Mouse (Mus musculus) left cerebral cortex, postnatal 25 days (tissue): ENCODE measurements around the gene Gna11. TPM values are rescaled to one million over a fixed set of nuclear protein-coding genes. Genes with fewer than 3 reads are reported as not detected.

Experiments used
- DNase-seq, 2 experiments: peaks; one replicate each; pipeline ENCODE4 v3.0.0; 2022; ENCODE audit warnings: low spot score in 2 of 2, mixed read lengths in 1 of 2
- intact Hi-C: fragments of 180-260 bp; cut with DNase I; formaldehyde crosslinking; loops from one replicate; pipeline ENCODE4 v1.15.1; 2025
- total RNA-seq, 2 experiments: library from RNA; stranded (reverse); gene quantifications; 2 replicates each; pipeline ENCODE4 v1.2.3; 2021

Gene Gna11
- total RNA-seq, 2 experiments from 2014 or later, result 101 to 107 TPM

DNA sequence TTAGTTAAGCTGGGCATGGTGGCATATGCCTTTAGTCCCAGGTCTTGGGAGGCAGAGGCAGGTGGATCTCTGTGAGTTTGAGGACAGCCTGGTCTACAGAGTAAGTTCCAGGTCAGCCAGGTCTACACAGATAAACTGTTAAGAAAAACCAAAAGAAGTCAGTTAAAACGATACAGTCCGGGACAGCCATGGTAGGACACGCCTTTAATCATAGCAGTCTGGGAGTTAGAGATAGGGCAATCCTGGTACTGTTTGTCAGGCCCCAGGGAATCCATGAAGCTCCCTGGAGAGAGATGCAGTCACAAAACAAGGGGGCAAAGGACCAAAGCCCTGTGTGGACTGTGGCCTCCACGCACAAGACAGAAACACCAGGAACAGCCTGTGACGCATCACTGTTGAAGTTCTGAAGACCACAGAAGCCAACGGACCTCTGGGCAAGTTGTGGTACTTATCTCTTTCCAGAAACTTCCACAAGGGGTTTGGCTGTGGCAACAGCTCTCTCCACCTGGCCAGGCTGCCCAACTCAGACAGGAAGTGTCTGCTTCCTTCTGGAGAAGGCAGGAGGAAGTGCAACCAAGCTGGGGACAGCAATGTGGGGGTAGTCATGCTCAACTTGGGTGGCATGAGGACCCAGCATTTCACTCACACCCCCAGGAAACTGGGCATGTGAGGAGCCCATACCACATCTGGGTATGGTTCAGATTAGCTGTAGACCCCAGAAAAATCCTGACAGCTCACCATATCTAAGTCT is 25.6 kb downstream of the Gna11 start:
- peak in 1 of 2 experiments; percentile 37 for DNase-seq

DNA sequence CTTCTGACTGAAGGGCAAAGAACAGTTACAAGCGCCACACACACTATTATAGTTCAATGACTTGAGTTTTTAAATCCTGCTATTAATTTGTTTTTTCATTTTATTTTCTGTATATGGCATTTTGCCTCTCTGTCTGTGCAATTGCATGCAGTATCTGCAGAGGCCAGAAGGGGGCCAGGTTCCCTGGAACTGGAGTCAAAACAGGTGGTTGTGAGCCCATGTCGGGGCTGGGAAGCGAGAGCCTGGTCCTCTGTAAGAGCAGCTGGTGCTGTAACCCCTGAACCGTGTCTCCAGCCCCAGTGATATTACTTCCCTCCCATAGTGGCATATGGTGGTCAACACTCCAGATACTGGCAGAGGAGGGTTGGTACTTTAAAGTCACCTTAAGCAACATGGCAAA is 26.4 kb downstream of the Gna11 start:
- DNase-seq, result peak in 1 of 2 experiments; percentile 38
- intact Hi-C loops, result no loop called here

More for the DNA sequence above, 25.6 kb downstream of the Gna11 start:
- intact Hi-C loops, result no loop called here

DNA sequence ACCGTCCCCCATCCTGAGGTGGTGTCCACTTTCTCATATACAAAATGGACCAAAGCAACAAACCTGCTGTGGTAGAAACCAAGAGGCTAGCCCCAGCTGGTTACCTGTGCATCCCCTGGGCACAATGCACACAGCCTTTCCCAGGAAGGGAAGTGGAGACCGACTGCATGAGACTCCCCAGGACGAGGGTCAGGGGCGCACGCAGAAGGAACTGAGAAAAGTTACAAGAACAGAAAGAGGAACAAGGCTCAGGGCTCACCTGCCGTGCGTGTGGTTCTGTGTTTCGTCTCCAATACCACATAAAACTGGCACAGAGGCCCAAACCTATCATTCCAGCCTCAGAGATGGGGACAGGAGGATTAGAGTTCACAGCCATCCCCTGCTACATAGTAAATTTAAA is 27.8 kb downstream of the Gna11 start:
- DNase-seq, result no peak
- intact Hi-C loops, result no loop called here

DNA sequence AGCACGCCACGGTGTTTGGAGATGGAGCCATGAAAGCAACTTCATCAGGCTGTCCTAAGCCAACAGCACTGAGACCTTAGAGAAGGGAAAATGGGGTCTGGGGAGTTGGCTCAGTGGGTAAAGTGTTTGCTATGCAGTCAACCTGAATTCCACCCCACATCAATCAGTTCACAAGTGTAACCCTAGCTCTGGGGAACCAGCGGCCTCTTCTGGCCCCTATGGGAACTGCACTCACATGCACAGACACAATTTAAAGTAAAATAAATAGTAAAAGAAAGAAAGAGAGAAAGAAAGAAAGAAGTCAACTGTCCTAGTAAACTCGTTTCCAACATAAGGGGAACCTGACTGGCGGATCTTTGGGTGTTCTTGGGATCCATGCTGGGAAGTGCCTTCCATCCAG is 31.2 kb downstream of the Gna11 start:
- no peak for DNase-seq
- intact Hi-C loops, result no loop called here

DNA sequence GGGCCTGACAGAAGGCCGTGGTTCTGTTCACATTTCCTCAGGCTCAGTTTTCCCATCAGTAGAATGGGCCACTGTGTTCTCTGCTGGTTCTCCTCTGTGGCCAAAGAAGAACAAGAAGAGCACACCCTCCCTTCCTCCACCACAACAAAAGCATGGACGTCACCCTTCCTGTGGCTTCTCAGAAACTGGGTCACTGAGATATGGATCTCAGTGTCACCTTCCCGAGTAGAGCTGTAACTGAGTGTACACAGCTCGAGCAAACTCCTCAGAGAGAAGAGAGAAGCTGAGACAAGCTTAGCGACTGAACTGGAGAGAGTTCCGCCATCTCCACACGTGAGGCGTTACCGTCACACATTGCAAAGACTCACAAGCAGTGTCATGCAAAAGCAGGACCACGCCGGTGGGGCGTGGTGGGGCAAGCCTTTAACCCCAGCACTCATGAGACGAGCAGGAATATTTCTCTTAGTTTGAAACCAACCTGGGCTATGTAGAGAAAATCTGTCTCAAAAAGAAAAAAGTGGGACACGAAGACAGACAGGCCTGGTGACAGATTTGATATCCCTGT is 34.7 kb downstream of the Gna11 start:
- intact Hi-C loops, result no loop called here
- DNase-seq, result no peak

DNA sequence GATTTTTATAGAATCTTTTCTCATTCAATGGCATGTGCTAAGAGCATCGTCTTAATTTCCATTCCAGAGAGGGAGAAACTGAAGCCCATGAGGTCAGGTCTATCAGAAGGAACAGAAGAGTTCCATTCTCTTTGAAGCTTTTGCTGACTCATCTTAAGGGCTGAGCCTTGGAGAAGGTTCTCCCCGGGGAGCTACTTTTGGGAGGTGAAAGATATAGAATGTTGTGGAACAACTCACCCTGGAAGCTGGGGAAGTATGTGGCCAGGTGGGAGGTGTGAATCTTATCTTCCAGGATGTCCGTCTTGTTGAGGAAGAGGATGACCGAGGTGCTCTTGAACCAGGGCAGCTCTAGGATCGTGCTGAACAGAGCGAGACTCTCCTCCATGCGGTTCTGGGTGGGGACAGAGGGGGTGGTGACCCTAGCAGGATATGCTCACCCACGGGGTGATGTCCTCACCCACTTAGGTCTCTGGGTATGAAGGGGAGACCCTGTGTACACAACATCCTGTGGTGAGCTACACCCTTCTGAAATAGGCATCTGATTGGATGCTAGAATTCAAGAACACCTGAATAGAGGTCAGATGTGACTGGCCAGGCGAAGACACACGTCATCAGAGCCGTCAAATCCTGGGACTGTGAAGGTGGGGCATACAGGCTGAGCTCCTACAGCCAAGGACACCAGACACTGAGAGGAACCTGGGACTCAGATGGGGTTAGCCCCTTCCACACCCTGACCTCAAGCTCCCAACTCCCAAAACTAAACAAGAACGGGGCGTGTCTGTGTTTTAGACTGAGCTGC is 37.1 kb downstream of the Gna11 start:
- DNase-seq, result no peak
- intact Hi-C loops, result loop anchor here (10.0 kb wide), 1 partner anchor 667 kb away; no protein-coding TSS in a partner anchor

DNA sequence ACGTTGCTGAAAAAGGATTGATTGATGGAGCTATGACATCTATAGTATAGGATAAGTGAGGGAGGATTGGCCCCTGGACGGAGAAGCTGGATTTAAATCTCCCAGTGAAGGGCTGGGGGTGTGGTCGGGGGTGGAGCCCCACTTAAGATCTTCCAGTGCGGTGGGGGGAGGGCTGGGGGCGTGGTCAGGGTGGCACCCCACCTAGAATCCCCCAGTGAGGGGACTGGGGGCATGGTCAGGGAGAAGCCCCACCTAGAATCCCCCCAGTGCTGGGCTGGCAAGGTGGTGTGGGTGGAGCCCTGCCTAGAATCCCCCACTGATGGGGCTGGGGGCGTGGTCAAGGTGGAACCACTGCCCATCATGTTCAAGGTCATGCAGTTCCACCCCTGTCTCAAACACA is 37.9 kb downstream of the Gna11 start:
- DNase-seq, result no peak
- intact Hi-C loops, result loop anchor here (10.0 kb wide), 1 partner anchor 668 kb away; no protein-coding TSS in a partner anchor

DNA sequence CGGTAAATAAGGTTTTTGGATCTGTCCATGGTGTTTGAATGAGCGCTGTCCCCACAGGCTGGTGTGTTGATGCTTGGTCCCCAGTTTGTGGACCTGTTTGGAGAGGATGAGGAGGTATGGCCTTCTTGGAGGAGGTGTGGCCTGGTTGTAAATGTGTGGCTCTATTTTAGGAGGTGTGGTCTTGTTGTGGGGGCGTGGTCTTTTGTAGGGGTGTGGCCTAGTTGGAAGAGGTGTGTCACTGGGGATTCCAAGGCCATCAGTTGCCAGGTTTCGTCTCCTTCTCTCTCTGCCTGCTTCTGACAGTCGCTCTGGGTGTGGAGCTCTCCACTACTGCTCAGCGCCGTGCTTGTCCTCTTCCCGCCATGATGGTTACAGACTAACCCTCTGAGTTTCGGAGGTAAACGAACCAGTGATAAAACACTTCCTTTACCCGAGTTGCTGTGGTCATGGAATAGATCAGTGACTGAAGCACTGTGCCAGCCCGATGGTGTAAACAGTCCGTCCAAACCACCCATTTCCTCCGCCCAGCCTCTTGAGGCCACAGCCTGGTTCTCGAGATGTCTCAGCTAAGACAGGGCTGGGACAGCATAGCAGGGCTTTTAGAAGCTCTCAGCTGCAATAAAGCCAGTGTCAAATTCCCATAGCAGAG is 39.9 kb downstream of the Gna11 start:
- intact Hi-C loops, result loop anchor here (10.0 kb wide), 1 partner anchor 670 kb away; no protein-coding TSS in a partner anchor
- no peak for DNase-seq

DNA sequence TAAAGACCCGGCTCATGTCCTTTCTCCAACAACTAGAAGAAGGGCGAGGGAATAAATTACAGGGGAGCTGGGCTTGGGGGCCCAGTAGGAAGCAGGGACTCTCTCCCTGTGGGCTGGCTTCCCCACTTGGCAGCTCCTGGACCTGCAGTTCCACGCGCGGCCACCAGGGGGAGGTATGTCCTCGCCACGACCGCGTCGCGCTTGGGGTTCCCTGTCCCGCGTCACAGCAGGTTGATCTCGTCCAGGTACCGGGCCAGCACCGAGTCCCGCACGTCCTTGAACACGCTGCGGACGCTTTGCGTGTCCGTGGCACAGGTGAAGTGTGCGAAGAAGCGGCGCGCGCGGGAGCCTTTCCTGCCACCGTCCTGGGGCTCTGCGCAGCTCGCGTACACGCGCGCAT is 42.3 kb downstream of the Gna11 start:
- intact Hi-C loops, result loop anchor here (1.0 to 10.0 kb wide), 4 partner anchors 24 to 672 kb away; no protein-coding TSS in a partner anchor
- peak; percentile 85 to 90 for DNase-seq

DNA sequence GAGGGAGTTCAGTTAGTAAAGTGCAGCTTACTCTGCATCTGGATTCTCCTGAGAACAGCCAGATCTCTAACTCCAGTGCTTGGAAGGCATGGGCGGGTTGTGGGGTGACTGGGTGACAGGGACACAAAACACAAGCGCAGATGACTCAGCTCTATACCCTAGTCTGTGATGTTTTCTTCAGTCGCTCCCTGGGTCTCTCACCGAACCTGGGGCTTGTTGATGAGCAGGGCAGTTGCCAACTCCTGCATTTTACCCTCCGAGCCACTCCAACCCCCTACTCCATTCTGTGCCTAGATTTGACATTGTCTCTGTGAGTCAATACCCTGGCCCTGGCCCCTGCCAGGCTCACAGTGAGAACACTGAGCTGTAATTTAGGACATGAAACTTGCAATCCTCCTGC is 43.1 kb downstream of the Gna11 start:
- intact Hi-C loops, result loop anchor here (1.0 to 10.0 kb wide), 4 partner anchors 24 to 673 kb away; no protein-coding TSS in a partner anchor
- no peak for DNase-seq

DNA sequence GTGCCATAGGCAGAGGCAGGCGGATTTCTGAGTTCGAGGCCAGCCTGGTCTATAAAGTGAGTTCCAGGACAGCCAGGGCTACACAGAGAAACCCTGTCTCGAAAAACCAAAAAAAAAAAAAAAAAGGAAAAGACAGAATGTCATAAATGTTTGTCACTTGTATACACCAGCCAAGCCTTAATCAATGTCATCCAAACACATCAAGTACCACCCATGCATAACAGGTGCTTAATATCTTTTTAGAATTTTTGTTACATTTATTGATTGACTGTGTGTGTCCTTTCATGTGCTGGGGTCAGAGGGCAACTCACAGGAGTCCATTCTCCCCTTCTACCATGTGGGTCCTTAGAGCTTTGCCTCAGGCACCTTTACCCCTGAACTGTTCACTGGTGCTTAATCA is 45.0 kb downstream of the Gna11 start, which contains the start of gene S1pr4:
S1pr4 (minus strand) TSS at position 101 of the 400 bp plus-strand sequence.
- intact Hi-C loops, result loop anchor here (10.0 kb wide), 1 partner anchor 675 kb away; no protein-coding TSS in a partner anchor
- no peak for DNase-seq

DNA sequence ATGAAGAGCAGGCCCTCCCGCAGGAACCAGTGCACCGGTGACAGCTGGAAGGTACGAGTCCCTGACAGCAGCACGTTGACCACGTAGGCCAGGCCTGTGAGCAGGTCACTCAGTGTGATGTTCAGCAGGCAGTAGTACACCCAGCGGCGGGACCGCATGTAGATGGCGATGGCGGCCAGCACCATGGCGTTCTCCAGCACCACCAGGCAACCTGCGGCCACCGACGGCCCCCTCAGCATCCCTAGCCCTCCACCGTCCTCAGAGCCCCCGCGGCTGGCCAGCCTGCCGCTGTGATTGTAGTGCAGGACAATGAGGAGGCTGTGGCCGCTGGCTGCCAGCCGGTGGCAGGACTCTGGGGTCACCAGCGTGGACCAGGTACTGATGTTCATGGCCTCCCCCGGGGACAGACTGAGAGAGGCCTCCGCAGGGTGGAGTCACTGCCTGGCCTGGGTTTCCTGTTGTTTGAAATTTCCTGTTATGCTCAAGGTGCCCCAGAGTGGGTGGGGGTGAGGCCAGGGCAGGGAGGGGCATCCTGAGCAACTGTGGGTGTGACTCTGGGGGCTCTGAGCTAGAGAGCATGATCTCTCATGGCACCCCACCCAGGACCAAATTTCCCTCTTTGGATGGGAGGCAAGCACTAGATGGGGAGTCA is 45.6 kb downstream of the Gna11 start:
- no peak for DNase-seq
- intact Hi-C loops, result no loop called here

DNA sequence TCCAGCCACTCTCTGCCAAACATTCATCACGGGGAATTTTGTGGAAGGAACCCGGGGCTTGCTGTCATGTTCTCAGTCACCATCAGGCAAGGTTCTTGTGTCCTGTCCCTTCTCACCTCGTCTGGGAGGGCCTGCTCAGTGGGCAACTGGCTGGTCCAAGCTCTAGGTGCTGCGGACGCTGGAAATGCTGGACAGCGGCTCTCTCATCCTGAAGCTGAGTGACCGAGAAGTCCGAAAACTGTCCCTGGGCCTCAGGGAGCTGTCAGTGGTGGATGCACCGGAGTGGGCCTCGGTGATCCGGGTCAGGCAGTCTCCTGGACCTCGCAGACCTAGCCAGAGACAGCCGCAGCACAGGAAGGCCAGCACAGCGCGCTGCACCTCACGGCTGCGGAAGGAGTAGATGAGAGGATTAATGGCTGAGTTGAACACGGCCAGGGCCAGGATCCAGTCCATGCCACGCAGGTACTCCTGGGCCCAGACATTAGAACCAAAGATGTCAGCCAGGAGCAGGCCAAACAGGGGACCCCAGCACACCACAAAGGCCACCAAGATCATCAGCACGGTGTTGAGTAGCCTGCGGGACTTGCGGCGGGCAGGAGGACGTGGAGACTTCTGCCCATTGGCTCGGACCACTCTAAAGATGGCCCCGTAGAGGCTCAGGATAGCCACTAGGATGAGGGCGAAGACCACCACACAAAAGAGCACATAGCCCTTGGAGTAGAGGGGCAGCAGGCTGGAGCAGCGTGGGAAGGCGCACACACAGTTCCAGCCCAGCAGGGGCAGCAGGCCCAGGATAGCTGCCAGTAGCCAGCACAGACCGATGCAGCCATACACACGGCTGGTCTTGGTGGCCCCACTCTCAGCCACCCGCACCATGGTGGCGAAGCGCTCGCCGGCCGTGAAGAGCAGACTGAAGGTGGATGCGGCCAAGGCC is 46.4 kb downstream of the Gna11 start:
- no peak for DNase-seq
- intact Hi-C loops, result no loop called here

DNA sequence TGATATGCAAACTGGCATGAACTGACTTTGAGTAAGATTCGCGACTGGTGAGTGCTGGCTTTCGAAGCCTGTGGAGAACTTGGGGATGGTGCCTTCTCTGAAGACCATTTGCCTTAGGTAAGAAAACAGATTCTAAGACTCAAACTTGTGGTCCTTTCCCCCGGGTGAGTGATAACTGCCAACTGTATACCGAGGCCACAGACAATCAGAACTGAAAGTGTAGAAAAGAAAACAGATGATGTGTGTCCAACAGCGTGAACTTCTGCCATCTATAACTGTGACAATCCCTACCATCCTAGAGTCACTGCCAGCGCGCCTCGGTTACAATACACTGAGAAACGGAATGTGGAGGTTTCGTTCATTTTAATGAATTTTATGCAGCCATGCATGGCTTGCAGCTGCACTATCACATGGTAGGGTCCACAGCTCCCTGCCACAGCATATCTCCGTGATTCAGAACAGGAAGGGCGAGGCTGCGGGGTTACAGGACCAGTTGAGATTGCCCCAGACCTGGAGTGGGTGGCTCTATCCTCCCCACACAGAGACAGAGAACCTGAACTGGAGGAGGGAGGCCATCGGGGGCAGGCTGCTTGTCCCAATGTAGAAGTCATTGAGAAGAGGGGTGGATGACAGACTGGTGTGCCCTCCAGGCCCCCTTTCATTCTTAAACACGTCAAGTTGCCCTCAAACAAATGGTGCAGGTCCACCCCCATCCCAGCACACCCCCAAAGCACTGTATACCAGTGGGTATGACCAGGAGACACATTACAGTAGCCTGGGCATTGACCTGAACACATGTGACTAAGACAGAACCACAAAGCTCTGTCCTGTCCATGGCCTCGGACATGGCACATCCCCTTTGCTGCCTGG is 47.4 kb downstream of the Gna11 start:
- DNase-seq, result no peak
- intact Hi-C loops, result no loop called here

DNA sequence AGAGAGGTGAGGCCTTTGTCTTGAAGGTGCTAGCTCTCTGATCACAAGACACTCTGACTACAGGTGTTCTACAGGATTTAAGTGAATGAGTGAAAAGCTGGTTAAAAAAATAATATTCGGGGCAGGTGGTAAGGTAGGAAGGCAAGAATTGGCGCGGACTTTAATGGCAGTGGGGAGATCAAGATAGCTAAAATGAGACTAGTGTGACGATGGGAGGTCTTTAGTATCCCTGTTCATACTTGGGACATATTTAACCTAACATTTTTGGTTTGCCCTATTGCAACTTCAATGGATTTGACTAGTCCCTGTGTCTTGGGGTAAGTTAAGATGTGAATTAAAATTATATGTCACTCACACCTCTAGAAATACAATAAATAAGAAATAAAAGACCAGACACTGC is 48.0 kb downstream of the Gna11 start:
- intact Hi-C loops, result no loop called here
- no peak for DNase-seq

DNA sequence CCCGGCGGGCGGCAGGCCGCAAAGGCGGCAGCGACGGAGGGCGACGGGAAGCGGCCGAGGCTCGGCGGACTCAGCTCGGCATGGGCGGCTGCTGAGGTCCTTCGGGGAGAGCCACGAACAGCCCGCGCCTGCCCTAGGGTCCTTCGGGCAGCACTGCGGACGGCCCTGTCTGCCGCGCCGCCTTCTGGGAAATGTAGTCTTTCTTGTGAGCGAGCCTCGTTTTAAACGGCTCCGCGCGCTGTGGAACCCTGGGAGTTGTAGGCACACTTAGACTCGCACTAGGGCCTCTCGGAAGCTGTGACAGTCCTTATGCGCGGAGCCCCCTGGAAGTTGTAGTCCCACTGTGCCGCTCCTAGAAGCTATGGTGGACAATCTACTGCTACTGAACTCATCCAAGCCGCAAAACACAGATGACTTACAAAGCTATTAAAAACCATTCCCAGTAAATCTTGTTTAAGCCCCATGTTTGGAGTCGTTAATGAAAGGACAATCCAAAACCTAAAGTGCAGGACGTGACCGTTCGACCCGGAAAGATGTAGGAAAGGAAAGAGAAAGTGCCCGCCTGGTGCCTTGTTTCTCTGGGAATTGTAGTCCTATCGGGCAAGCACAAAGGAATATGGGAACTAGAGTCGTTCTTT is 48.6 kb downstream of the Gna11 start, which contains the start of gene Ncln:
Ncln (minus strand) TSS at position 129 of the 638 bp plus-strand sequence.
- intact Hi-C loops, result no loop called here
- DNase-seq, result peak; percentile 99 to 100
